Mouse (Mus musculus) fat pad, adult 2 months (tissue): ENCODE measurements around the gene Gtf2i.

Source experiments
- DNase-seq: peaks from one replicate; pipeline ENCODE4 v3.0.0-alpha.2; 2011; ENCODE audit warnings: low read depth, low spot score; ENCODE audit errors: extremely low read depth

The Gtf2i gene

GRCm38 (mm10) chr5:134323311-134323710 lies 8.8 kb upstream of the Gtf2i start:
- no peak for DNase-seq

GRCm38 (mm10) chr5:134322355-134322754 lies 7.8 kb upstream of the Gtf2i start:
- DNase-seq = no peak

GRCm38 (mm10) chr5:134321699-134322098 lies 7.1 kb upstream of the Gtf2i start:
- no peak for DNase-seq

GRCm38 (mm10) chr5:134318903-134319302 lies 4.3 kb upstream of the Gtf2i start:
- no peak for DNase-seq

- peak; percentile 74 for DNase-seq
These were observed 2.2 kb upstream of the Gtf2i start for GRCm38 (mm10) chr5:134316721-134317120.

GRCm38 (mm10) chr5:134315623-134316350 lies 1.2 kb upstream of the Gtf2i start:
- DNase-seq = peak; percentile 39

GRCm38 (mm10) chr5:134314068-134314674 lies 389 bp downstream of the Gtf2i start:
- no peak for DNase-seq

GRCm38 (mm10) chr5:134313451-134314067 lies 1.0 kb downstream of the Gtf2i start:
- DNase-seq = no peak

GRCm38 (mm10) chr5:134312691-134313450 lies 1.7 kb downstream of the Gtf2i start:
- DNase-seq = no peak

GRCm38 (mm10) chr5:134311894-134312411 lies 2.6 kb downstream of the Gtf2i start:
- peak; percentile 58 for DNase-seq

- DNase-seq = no peak
These were observed 4.4 kb downstream of the Gtf2i start for GRCm38 (mm10) chr5:134310201-134310600.

- DNase-seq = no peak
These were observed 5.2 kb downstream of the Gtf2i start for GRCm38 (mm10) chr5:134309345-134309744.

GRCm38 (mm10) chr5:134304639-134305038 lies 9.9 kb downstream of the Gtf2i start:
- no peak for DNase-seq

- DNase-seq = no peak
These were observed 19.1 kb downstream of the Gtf2i start for GRCm38 (mm10) chr5:134295277-134296050.

GRCm38 (mm10) chr5:134294606-134295005 lies 20.0 kb downstream of the Gtf2i start:
- DNase-seq = no peak

- DNase-seq = no peak
These were observed 23.5 kb downstream of the Gtf2i start for GRCm38 (mm10) chr5:134291096-134291495.

- no peak for DNase-seq
These were observed 24.5 kb downstream of the Gtf2i start for GRCm38 (mm10) chr5:134289935-134290560.

- no peak for DNase-seq
These were observed 26.5 kb downstream of the Gtf2i start for GRCm38 (mm10) chr5:134288071-134288470.

- DNase-seq = no peak
These were observed 29.6 kb downstream of the Gtf2i start for GRCm38 (mm10) chr5:134284921-134285320.

GRCm38 (mm10) chr5:134282603-134283002 lies 32.0 kb downstream of the Gtf2i start:
- no peak for DNase-seq
